Mouse (Mus musculus) urinary bladder, postnatal 14 days (tissue): ENCODE data around the gene Csf3r.
A peak's percentile ranks its signal among the peaks of the same experiment; 100 is the strongest.
"Not testable (repeated sequence)": the region's sequence is repeated elsewhere in the genome, so short reads cannot be mapped to it uniquely, and the experiment has no call there.

ENCODE experiments used
- DNase-seq: peaks from one replicate; pipeline ENCODE4 v3.0.0; 2021; ENCODE audit warnings: low spot score

Gene Csf3r

DNA sequence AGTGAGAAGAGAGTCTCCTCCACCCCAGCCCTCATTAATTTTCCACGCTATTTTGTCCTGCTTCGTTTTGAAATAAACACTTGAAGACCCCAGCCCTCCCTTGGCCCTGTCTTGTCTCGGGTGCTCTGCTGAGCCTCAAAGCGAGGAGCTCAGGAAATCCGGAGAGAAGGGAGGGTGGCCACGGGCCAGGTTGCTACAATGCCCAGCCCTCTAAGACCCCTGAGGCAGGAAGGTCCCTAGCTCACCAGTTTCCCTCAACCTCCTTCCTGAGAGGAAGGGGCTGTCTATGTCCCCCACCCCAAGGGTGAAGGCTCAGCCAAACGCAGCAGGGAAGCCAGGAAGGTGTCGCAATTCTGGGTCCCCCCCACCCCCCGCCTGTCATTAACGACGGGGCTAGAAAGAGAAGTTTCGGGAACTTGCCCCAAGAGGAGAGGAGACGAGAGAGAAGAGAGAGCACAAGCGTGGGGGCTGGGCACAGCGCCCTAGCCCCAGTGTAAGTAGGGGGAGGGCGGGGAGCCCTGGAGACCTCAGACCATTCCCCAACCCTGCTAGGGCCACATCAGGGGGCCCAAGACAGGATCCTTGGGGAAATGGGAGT is at the start of gene Csf3r:
Gene Csf3r (plus strand): TSS at position 248 of the 598 bp plus-strand sequence.
- DNase-seq: no peak

GRCm38 (mm10) chr4:125977768-125978167 is 46.6 kb upstream of the Csf3r start:
- DNase-seq: no peak

GRCm38 (mm10) chr4:125983279-125983678 is 41.1 kb upstream of the Csf3r start:
- no peak for DNase-seq

- not testable (repeated sequence) for DNase-seq
Measured at GRCm38 (mm10) chr4:125985703-125986102, 38.6 kb upstream of the Csf3r start.

GRCm38 (mm10) chr4:125987071-125987470 is 37.3 kb upstream of the Csf3r start:
- no peak for DNase-seq

- no peak for DNase-seq
Measured at GRCm38 (mm10) chr4:125989061-125989460, 35.3 kb upstream of the Csf3r start.

GRCm38 (mm10) chr4:125990143-125990542 is 34.2 kb upstream of the Csf3r start:
- peak; percentile 51 for DNase-seq

DNA sequence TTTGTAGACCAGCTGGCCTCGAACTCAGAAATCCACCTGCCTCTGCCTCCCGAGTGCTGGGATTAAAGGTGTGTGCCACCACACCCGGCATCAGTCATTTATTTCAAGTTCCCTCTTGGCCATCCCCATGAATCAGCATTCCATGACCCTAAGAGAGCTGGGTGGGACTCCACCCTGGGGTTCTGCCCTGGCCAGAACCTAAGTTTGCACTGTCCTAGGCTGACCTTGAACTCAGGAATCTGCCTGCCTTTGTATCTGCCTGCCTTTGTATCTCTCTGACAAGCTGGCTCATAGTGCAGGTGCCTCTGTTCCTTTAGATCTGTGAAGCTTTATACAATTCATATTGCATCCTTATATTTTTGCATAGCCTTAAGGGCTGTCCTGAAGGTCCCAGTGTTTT is 32.1 kb upstream of the Csf3r start:
- DNase-seq: no peak

DNA sequence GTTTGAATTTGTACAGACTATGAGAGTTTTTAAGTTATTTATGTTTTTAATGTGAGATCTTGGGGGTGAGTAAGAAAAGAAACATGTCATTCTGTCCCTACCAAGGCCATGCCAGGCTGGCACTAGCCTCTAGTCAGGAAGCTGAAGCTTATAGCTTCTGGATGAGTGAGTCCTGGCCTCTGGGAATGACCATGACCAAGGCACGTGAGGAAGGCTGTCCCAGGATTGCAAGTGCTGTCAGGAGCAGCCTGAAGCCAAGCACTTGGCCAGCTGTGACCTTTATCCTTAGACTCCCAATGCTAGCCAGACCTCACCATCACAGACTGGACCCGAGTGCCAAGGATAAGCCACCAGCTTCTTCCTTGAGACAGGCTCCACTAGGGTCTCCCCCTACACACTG is 31.4 kb upstream of the Csf3r start:
- DNase-seq: no peak

DNA sequence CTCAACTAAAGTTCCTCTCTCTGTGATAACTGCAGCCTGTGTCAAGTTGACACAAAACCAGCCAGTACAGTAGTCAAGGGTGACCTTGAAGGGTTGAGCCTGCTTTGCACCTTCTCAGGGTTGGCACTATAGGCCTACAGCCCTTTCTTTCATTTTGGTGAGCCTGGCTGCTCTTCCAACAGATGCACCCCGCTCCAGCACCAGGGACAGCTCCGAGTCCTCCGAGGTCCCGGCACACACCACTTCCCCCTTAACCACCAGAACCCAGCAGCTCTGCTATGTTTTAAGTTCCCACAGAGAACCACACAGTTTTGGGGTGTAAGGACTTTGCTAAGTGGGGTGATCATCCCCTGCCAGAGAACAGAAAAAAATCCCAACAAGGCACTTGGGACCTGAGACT is 27.8 kb upstream of the Csf3r start:
- no peak for DNase-seq

DNA sequence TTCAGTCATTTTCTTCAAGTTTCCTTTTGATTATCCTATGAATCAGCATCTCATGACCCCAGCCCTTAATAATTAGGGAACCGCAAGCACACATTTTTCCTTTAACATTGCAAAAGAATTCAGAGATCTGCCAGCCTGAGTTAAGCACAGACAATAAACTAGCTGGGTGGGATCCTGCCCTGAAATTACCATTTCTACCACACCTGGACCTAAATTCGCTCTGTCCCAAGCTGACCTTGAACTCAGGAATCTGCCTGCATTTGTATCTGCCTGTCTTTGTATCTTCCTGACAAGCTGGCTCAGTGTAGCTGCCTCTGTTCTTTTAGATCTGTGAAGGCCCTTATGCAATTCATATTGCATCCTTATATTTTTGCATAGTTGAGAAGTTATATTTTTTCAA is 26.5 kb upstream of the Csf3r start:
- DNase-seq: no peak

GRCm38 (mm10) chr4:126001311-126002199 is 22.8 kb upstream of the Csf3r start:
- no peak for DNase-seq

- DNase-seq: no peak
Measured at GRCm38 (mm10) chr4:126017676-126018332, 6.5 kb upstream of the Csf3r start.

DNA sequence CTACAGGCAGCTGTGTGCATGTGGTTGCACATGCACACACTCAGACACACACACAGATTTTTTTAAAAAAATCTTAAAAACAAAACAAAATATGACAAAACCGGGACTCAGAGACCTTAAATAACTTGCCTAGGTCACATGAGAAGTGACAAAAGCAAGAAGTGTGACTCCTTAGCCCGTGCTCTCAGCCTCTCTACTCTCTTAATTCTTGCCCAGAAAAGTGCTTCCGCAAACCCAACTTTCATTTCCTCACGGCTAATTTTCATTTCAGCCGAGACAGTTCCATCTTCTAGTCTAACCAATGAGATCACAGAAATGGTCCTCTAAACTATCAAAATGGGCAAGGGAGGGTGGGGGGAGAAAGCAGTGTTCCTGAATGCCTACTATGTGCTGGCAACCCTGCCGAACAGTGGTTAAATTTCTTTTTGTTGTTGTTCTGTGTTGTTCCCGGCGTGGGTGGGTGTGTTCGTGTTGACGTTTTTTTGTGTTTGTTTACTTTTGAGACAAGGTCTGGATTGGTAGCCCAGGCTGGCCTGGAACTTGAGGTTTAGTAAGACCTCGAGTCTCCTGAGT is 5.3 kb upstream of the Csf3r start:
- DNase-seq: no peak

DNA sequence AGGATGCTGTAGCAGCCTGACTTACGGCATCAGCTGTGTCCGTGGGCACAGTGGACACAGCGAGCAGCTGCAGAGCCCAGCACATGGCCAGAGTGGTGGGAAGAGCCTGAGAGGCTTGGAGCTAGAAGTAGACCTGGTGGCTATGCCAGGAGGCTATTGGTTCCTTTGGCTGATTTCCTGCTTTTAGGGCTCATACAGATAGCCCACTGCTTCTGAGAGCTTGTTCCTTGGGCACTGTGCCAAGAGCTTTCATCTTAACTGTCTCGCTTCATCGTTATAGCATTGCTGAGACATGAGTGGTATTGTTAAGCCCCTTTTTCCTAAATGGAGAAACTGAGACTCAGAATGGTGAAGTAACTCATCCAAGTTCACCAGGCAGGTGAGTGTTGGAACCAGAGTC is 1.5 kb downstream of the Csf3r start:
- DNase-seq: no peak

DNA sequence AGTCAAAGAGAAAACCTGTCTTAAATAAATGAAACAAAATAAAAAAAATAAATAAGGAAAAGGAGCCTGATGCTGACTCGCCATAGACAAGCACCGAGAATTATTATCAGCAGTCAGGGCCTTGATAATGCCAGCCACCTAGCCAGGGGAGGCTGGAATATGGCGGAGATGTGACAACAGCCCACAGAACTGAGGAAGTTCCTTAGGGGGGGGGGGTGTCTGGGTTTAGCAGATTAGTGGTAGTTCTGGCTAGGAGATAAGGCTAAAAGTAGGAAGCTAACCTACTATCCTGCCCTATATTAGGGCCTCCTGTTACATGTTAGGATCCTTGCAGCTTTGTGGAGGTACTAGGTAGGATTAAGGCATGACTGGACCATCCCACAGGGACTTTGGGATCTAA is 3.6 kb downstream of the Csf3r start:
- no peak for DNase-seq

GRCm38 (mm10) chr4:126029042-126029441 is 4.7 kb downstream of the Csf3r start:
- DNase-seq: no peak

- DNase-seq: no peak
Measured at GRCm38 (mm10) chr4:126030705-126031104, 6.4 kb downstream of the Csf3r start.

- DNase-seq: no peak
Measured at GRCm38 (mm10) chr4:126035413-126035812, 11.1 kb downstream of the Csf3r start.

- DNase-seq: peak; percentile 89
Measured at GRCm38 (mm10) chr4:126046851-126047585, 22.7 kb downstream of the Csf3r start, which contains the start of gene Mrps15. Mrps15 (plus strand) TSS chr4:126046925.

GRCm38 (mm10) chr4:126051617-126052016 is 27.3 kb downstream of the Csf3r start:
- no peak for DNase-seq
